In genomic region chr10:26375790-26376545, GRCm38 (mm10) we compare ENCODE assay signal across 8 mouse cellular contexts. TPM values are rescaled to one million over a fixed set of nuclear protein-coding genes. Genes with fewer than 3 reads are reported as not detected.
DNase-seq lines count a peak whose midpoint lies in the region; ATAC-seq and TF ChIP-seq lines count a peak whose summit lies in the region.

Gene L3mbtl3 (minus strand): TSS chr10:26375971.

- H3K27me3 ChIP-seq in C2C12 (ENCODE audit: control insufficient read depth, insufficient read depth, insufficient read length): no peaks in the 10 kb centered on the region
- no peaks in the 10 kb centered on the region for H3K27me3 ChIP-seq in heart, embryonic 14.5 days (ENCODE audit: control insufficient read depth, insufficient read depth, low read length)
- H3K27me3 ChIP-seq in liver, embryonic 12.5 days (replicated peaks): peaks cover 39% of the 10 kb centered on the region
- no peaks in the 10 kb centered on the region for H3K27me3 ChIP-seq in stomach, embryonic 14.5 days (ENCODE audit: control insufficient read depth, insufficient read depth, low read length)

- peak; percentile 77 for ATAC-seq in heart, embryonic 14.5 days (ENCODE audit: insufficient number of reproducible peaks, insufficient read depth, low FRiP score, low read depth)
- ATAC-seq in liver, embryonic 12.5 days: peak; percentile 52; the same call in 1 of the 2 replicates
- ATAC-seq in stomach, embryonic 14.5 days (ENCODE audit: insufficient number of reproducible peaks, insufficient read depth, low FRiP score, low read depth): peak; percentile 66

- H3K36me3 ChIP-seq in C2C12 (ENCODE audit: control insufficient read depth, insufficient read depth): no peaks in the 10 kb centered on the region
- H3K36me3 ChIP-seq in heart, embryonic 14.5 days (ENCODE audit: control insufficient read depth, insufficient read depth, low read length): no peaks in the 10 kb centered on the region
- H3K36me3 ChIP-seq in liver, embryonic 12.5 days: no peaks in the 10 kb centered on the region
- no peaks in the 10 kb centered on the region for H3K36me3 ChIP-seq in stomach, embryonic 14.5 days (ENCODE audit: control insufficient read depth, insufficient read depth, low read length)

- H3ac ChIP-seq in C2C12 (ENCODE audit: control insufficient read depth, insufficient read length, low read depth): peak within 1 kb of the TSS; percentile 79

- peaks cover 0 to 7% of the 10 kb centered on the region in 2 experiments; a peak in 2 of 4 replicates for H3K4me1 ChIP-seq in heart, embryonic 14.5 days (ENCODE audit: control insufficient read depth in 2 of 2, insufficient read depth in 2 of 2, low read length in 2 of 2)
- peaks cover 20% of the 10 kb centered on the region for H3K4me1 ChIP-seq in liver, embryonic 12.5 days
- H3K4me1 ChIP-seq in stomach, embryonic 14.5 days (ENCODE audit: control insufficient read depth, insufficient read depth, low read length): 0 out of 2 replicates have a peak, but pooled peaks cover 4% of the 10 kb centered on the region

- no peaks in the 10 kb centered on the region for H3K79me2 ChIP-seq in C2C12 (ENCODE audit: control insufficient read depth, insufficient read depth)

- DNase-seq in brain, adult 2 months (ENCODE audit: low read depth, low spot score): peak; percentile 92
- DNase-seq in fibroblast of lung, adult 2 months (ENCODE audit: low read depth): peak; percentile 54
- peak; percentile 93 for DNase-seq in kidney, postnatal 10 days
- peak; percentile 93 for DNase-seq in naive thymus-derived CD4-positive, alpha-beta T cell, adult 2 months (ENCODE audit: low read depth)

- WGBS in heart, embryonic 14.5 days: 3% methylated on average over 42 of the region's 42 CpGs
- WGBS in liver, embryonic 12.5 days (ENCODE audit: insufficient replicate concordance): 1% methylated on average over 42 of the region's 42 CpGs
- WGBS in stomach, embryonic 14.5 days: 2% methylated on average over 42 of the region's 42 CpGs

- H3K4me2 ChIP-seq in heart, embryonic 14.5 days (ENCODE audit: low read length): peak within 1 kb of the TSS; percentile 83
- H3K4me2 ChIP-seq in liver, embryonic 12.5 days: peak within 1 kb of the TSS; percentile 91
- peak within 1 kb of the TSS; percentile 55 for H3K4me2 ChIP-seq in stomach, embryonic 14.5 days (replicated peaks; ENCODE audit: low read depth, low read length)

- H3K79me3 ChIP-seq in C2C12 (ENCODE audit: low read depth): no peaks in the 10 kb centered on the region

- H3K9me3 ChIP-seq in heart, embryonic 14.5 days (ENCODE audit: control insufficient read depth, low read length): no peaks in the 10 kb centered on the region
- H3K9me3 ChIP-seq in liver, embryonic 12.5 days (replicated peaks): no peaks in the 10 kb centered on the region
- no peaks in the 10 kb centered on the region for H3K9me3 ChIP-seq in stomach, embryonic 14.5 days (ENCODE audit: control insufficient read depth, low read depth, low read length)

- peak within 1 kb of the TSS; percentile 90 for H3K9ac ChIP-seq in heart, embryonic 14.5 days (ENCODE audit: low read length)
- H3K9ac ChIP-seq in liver, embryonic 12.5 days: peak within 1 kb of the TSS; percentile 73
- peak within 1 kb of the TSS; percentile 92 for H3K9ac ChIP-seq in stomach, embryonic 14.5 days (replicated peaks; ENCODE audit: low read depth, low read length)

- H3K27ac ChIP-seq in heart, embryonic 14.5 days (replicated peaks in 1 of 2; ENCODE audit: control insufficient read depth in 1 of 2, insufficient read depth in 1 of 2, low read depth in 2 of 2, low read length in 2 of 2): peak within 1 kb of the TSS; percentile 87 to 89
- H3K27ac ChIP-seq in liver, embryonic 12.5 days: peak within 1 kb of the TSS; percentile 72
- peak within 1 kb of the TSS; percentile 95 for H3K27ac ChIP-seq in stomach, embryonic 14.5 days (ENCODE audit: low read length)

- no peak for TF ChIP-seq CTCF in C2C12 (IDR thresholded peaks at IDR 0.05; ENCODE audit: control insufficient read depth, insufficient read depth, insufficient read length)

- H3K4me3 ChIP-seq in C2C12 (ENCODE audit: insufficient read depth, poor library complexity, severe bottlenecking): peak within 1 kb of the TSS; percentile 64
- peak within 1 kb of the TSS; percentile 59 to 91 for H3K4me3 ChIP-seq in heart, embryonic 14.5 days (ENCODE audit: control insufficient read depth in 1 of 2, insufficient read depth in 1 of 2, low read depth in 1 of 2, low read length in 2 of 2)
- H3K4me3 ChIP-seq in liver, embryonic 12.5 days: peak within 1 kb of the TSS; percentile 70
- peak within 1 kb of the TSS; percentile 71 for H3K4me3 ChIP-seq in stomach, embryonic 14.5 days (ENCODE audit: low read depth, low read length)

TF ChIP-seq in C2C12, 6 proteins besides CTCF, POLR2A, EP300 and RAD21:
- TF ChIP-seq USF1 (IDR thresholded peaks at IDR 0.05; ENCODE audit: low read depth) (no peak), FOSL1 (IDR thresholded peaks at IDR 0.05; ENCODE audit: insufficient read depth, low read length, poor library complexity, severe bottlenecking) (no peak), CEBPB (IDR thresholded peaks at IDR 0.05; ENCODE audit: low read depth) (no peak), MYOD1 (IDR thresholded peaks at IDR 0.05; ENCODE audit: control insufficient read depth, insufficient read length, low read depth) (no peak), MAX (IDR thresholded peaks at IDR 0.05) (no peak), MYOG (IDR thresholded peaks at IDR 0.05; ENCODE audit: control insufficient read depth, extremely low read depth, insufficient read length) (no peak)

RNA-seq across cellular contexts. Expression of gene L3mbtl3, which starts in this region (rescaled TPM):
- polyA plus RNA-seq in C2C12 (2012; fragmentation: generic; extraction: Trizol): 2.3 TPM
- polyA plus RNA-seq in heart, embryonic 14.5 days (2014; fragmentation: Nextera tagmentation; extraction: Ambion mirVana): 9.6 and 11.6 TPM in 2 replicates
- polyA plus RNA-seq in liver, embryonic 12.5 days (2016; fragmentation: Nextera tagmentation; extraction: Ambion mirVana): 3.9 and 4.1 TPM in 2 replicates
- polyA plus RNA-seq in stomach, embryonic 14.5 days (2014; fragmentation: Nextera tagmentation; extraction: Ambion mirVana): 16.3 and 18.4 TPM in 2 replicates

Comparison
In these comparisons a context has a peak if more than half of its experiments do, and no peak if none do; other contexts are left out.
1. Peak in every context shown above with its lines: DNase-seq, ATAC-seq, H3K4me3 ChIP-seq and H3K27ac ChIP-seq.